12 mouse cellular contexts compared by ENCODE assay signal in the genomic region with DNA sequence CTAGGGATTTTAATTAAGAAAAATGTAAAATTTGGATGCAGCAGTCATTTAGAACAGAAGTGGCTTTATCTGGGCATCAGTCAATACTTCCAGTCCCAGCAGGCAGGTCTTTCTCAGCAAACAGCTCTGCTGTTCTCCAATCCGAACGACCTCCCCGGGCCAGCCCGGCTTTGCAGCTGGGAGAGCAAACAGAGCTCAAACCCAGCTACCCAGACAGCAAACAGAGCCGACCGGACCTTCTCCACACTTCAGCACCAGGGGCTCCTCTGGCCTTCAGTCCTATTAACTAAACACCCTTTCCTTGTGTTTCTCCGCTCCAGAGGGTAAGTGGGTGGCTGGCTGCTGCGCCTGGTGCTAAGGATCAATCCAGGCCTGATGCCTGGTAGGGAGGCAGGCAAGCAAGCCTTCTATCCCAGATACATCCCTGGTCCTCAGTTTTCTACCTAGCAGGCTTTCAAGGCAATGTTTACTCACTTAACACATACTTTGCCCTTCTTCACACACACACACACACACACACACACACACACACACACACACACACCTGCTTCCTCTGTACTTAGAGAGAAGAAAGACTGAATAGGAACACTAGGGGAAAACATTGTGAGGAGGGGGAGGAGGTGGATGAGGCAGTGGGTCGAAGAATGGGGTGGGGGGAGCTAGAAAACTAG.
DNase-seq lines count a peak whose midpoint lies in the region; ATAC-seq and TF ChIP-seq lines count a peak whose summit lies in the region.
"Had no signal": no experiment of that assay in that cellular context is flagged by ENCODE, and none has a peak within 500 bp of the region (broad histone marks: within the 10 kb centered on the region; RNA-seq: fewer than 3 reads in every experiment).

No protein-coding gene starts in this region.

- H3K36me3 ChIP-seq in hindbrain, embryonic 11.5 days (ENCODE audit: control insufficient read depth, insufficient read depth, low read length): no peaks in the 10 kb centered on the region
- no peaks in the 10 kb centered on the region for H3K36me3 ChIP-seq in hindbrain, postnatal 0 days (ENCODE audit: insufficient read depth, low read length)
- no peaks in the 10 kb centered on the region for H3K36me3 ChIP-seq in embryonic facial prominence, embryonic 13.5 days
- no peaks in the 10 kb centered on the region for H3K36me3 ChIP-seq in hindbrain, embryonic 14.5 days (replicated peaks; ENCODE audit: control insufficient read depth, insufficient read depth)
- no peaks in the 10 kb centered on the region for H3K36me3 ChIP-seq in midbrain, embryonic 13.5 days
- H3K36me3 ChIP-seq: limb, embryonic 15.5 days had no signal

- H3K9me3 ChIP-seq in hindbrain, embryonic 11.5 days (ENCODE audit: control insufficient read depth, low read length): no peaks in the 10 kb centered on the region
- H3K9me3 ChIP-seq in hindbrain, postnatal 0 days (ENCODE audit: low read length): no peaks in the 10 kb centered on the region
- no peaks in the 10 kb centered on the region for H3K9me3 ChIP-seq in embryonic facial prominence, embryonic 13.5 days
- H3K9me3 ChIP-seq in hindbrain, embryonic 14.5 days (ENCODE audit: control insufficient read depth, low read length): no peaks in the 10 kb centered on the region
- H3K9me3 ChIP-seq in midbrain, embryonic 13.5 days: no peaks in the 10 kb centered on the region
- H3K9me3 ChIP-seq: limb, embryonic 15.5 days had no signal

- intact Hi-C loops in left cerebral cortex, postnatal 14 days (cut with DNase I): no loop called here

- peak overlapping the region; percentile 40; the same call in 1 of the 2 replicates for H3K27ac ChIP-seq in hindbrain, embryonic 11.5 days (ENCODE audit: low read depth, low read length)
- H3K27ac ChIP-seq in hindbrain, postnatal 0 days: no peak overlapping the region
- H3K27ac ChIP-seq in embryonic facial prominence, embryonic 13.5 days: no peak overlapping the region
- peak overlapping the region; percentile 44; the same call in 1 of the 2 replicates for H3K27ac ChIP-seq in hindbrain, embryonic 14.5 days
- peak overlapping the region; percentile 71 for H3K27ac ChIP-seq in midbrain, embryonic 13.5 days
- H3K27ac ChIP-seq: limb, embryonic 15.5 days had no signal

- WGBS in hindbrain, embryonic 11.5 days: 51% methylated on average over 9 of the region's 9 CpGs
- 51% methylated on average over 9 of the region's 9 CpGs for WGBS in hindbrain, postnatal 0 days
- WGBS in embryonic facial prominence, embryonic 13.5 days: 41% methylated on average over 9 of the region's 9 CpGs
- 48% methylated on average over 9 of the region's 9 CpGs for WGBS in hindbrain, embryonic 14.5 days
- 45% methylated on average over 9 of the region's 9 CpGs for WGBS in midbrain, embryonic 13.5 days

- H3K4me1 ChIP-seq in hindbrain, embryonic 11.5 days (replicated peaks; ENCODE audit: control insufficient read depth, insufficient read depth, low read length): peaks cover 4% of the 10 kb centered on the region; the same call in 1 of the 2 replicates
- H3K4me1 ChIP-seq in hindbrain, postnatal 0 days (ENCODE audit: insufficient read depth, low read length): peaks cover 5% of the 10 kb centered on the region; the same call in 1 of the 2 replicates
- peaks cover 62% of the 10 kb centered on the region for H3K4me1 ChIP-seq in embryonic facial prominence, embryonic 13.5 days
- peaks cover 10% of the 10 kb centered on the region; the same call in 1 of the 2 replicates for H3K4me1 ChIP-seq in hindbrain, embryonic 14.5 days (replicated peaks; ENCODE audit: control insufficient read depth, insufficient read depth, low read length)
- peaks cover 30% of the 10 kb centered on the region for H3K4me1 ChIP-seq in midbrain, embryonic 13.5 days (replicated peaks)

- no peak overlapping the region for H3K4me3 ChIP-seq in hindbrain, embryonic 11.5 days (ENCODE audit: low read depth, low read length)
- no peak overlapping the region for H3K4me3 ChIP-seq in hindbrain, postnatal 0 days (ENCODE audit: low read length)
- H3K4me3 ChIP-seq in embryonic facial prominence, embryonic 13.5 days: no peak overlapping the region
- H3K4me3 ChIP-seq in hindbrain, embryonic 14.5 days (replicated peaks; ENCODE audit: low read length): no peak overlapping the region
- no peak overlapping the region for H3K4me3 ChIP-seq in midbrain, embryonic 13.5 days (replicated peaks)
- H3K4me3 ChIP-seq: limb, embryonic 15.5 days; myocyte had no signal

- DNase-seq in hindbrain, embryonic 11.5 days (ENCODE audit: low spot score): no peak
- no peak for DNase-seq in hindbrain, postnatal 0 days (ENCODE audit: low spot score)
- no peak for DNase-seq in hindbrain, embryonic 14.5 days (ENCODE audit: low spot score)
- DNase-seq in thymus, postnatal 0 days (ENCODE audit: low spot score): no peak
- no peak for DNase-seq in left cerebral cortex, postnatal 14 days (ENCODE audit: low spot score in 2 of 2)
- no peak for DNase-seq in Muller cell, postnatal 12 days (ENCODE audit: inconsistent ontology term)
- DNase-seq: gastrocnemius, postnatal 14 days; right cerebral cortex, adult 18-20 months had no signal

- peak; percentile 33; the same call in 1 of the 2 replicates for ATAC-seq in hindbrain, embryonic 11.5 days (ENCODE audit: low FRiP score)
- no peak for ATAC-seq in hindbrain, postnatal 0 days
- ATAC-seq in embryonic facial prominence, embryonic 13.5 days (ENCODE audit: insufficient number of reproducible peaks, insufficient read depth, low FRiP score, low TSS enrichment, low read depth): no peak
- no peak for ATAC-seq in hindbrain, embryonic 14.5 days (ENCODE audit: low FRiP score)
- ATAC-seq in midbrain, embryonic 13.5 days: peak; percentile 51; the same call in 1 of the 2 replicates

- no peak for TF ChIP-seq CTCF in hindbrain, postnatal 0 days (IDR thresholded peaks at IDR 0.05; ENCODE audit: low read depth)

- no peaks in the 10 kb centered on the region for H3K27me3 ChIP-seq in hindbrain, embryonic 11.5 days (ENCODE audit: control insufficient read depth, insufficient read depth, low read length)
- H3K27me3 ChIP-seq in hindbrain, postnatal 0 days (ENCODE audit: insufficient read depth, low read length): no peaks in the 10 kb centered on the region
- no peaks in the 10 kb centered on the region for H3K27me3 ChIP-seq in embryonic facial prominence, embryonic 13.5 days
- H3K27me3 ChIP-seq in hindbrain, embryonic 14.5 days (ENCODE audit: control insufficient read depth, insufficient read depth, low read length): no peaks in the 10 kb centered on the region
- no peaks in the 10 kb centered on the region for H3K27me3 ChIP-seq in midbrain, embryonic 13.5 days
- H3K27me3 ChIP-seq: limb, embryonic 15.5 days had no signal

- no peak overlapping the region for H3K4me2 ChIP-seq in hindbrain, embryonic 11.5 days (replicated peaks; ENCODE audit: low read depth, low read length)
- H3K4me2 ChIP-seq in hindbrain, postnatal 0 days (ENCODE audit: low read depth, low read length): no peak overlapping the region
- H3K4me2 ChIP-seq in embryonic facial prominence, embryonic 13.5 days: no peak overlapping the region
- H3K4me2 ChIP-seq in hindbrain, embryonic 14.5 days (replicated peaks): no peak overlapping the region
- H3K4me2 ChIP-seq in midbrain, embryonic 13.5 days (replicated peaks): no peak overlapping the region
- H3K4me2 ChIP-seq: limb, embryonic 15.5 days had no signal

- no peak overlapping the region for H3K9ac ChIP-seq in hindbrain, embryonic 11.5 days (ENCODE audit: low read depth, low read length)
- no peak overlapping the region for H3K9ac ChIP-seq in hindbrain, postnatal 0 days (replicated peaks; ENCODE audit: low read length)
- 0 out of 2 replicates have a peak overlapping the region, but pooled peaks have one; percentile 40 for H3K9ac ChIP-seq in embryonic facial prominence, embryonic 13.5 days
- no peak overlapping the region for H3K9ac ChIP-seq in hindbrain, embryonic 14.5 days
- peak overlapping the region; percentile 14; the same call in 1 of the 2 replicates for H3K9ac ChIP-seq in midbrain, embryonic 13.5 days (replicated peaks)
- H3K9ac ChIP-seq: limb, embryonic 15.5 days had no signal

Comparison
In these comparisons a context has a peak if more than half of its experiments do, and no peak if none do; other contexts are left out.
1. ATAC-seq: peak in hindbrain, embryonic 11.5 days (single experiment) and midbrain, embryonic 13.5 days (single experiment); none in hindbrain, postnatal 0 days (single experiment), embryonic facial prominence, embryonic 13.5 days (single experiment) and hindbrain, embryonic 14.5 days (single experiment).
2. H3K27ac ChIP-seq: peak in hindbrain, embryonic 11.5 days (single experiment), hindbrain, embryonic 14.5 days (single experiment) and midbrain, embryonic 13.5 days (single experiment); none in hindbrain, postnatal 0 days (single experiment) and embryonic facial prominence, embryonic 13.5 days (single experiment).
3. H3K9ac ChIP-seq: peak in embryonic facial prominence, embryonic 13.5 days (single experiment) and midbrain, embryonic 13.5 days (single experiment); none in hindbrain, embryonic 11.5 days (single experiment), hindbrain, postnatal 0 days (single experiment) and hindbrain, embryonic 14.5 days (single experiment).